Mouse (Mus musculus) T-helper 2 cell (primary cell): Measurements from ENCODE around the gene Mon1b.

Experiments used
- in situ Hi-C: fragments of 300-600 bp; cut with MboI, MseI; formaldehyde crosslinking; loops from one replicate; pipeline ENCODE4 v1.15.1; 2025; ENCODE audit warnings: high pct_unique_total_duplicates

Gene Mon1b

DNA sequence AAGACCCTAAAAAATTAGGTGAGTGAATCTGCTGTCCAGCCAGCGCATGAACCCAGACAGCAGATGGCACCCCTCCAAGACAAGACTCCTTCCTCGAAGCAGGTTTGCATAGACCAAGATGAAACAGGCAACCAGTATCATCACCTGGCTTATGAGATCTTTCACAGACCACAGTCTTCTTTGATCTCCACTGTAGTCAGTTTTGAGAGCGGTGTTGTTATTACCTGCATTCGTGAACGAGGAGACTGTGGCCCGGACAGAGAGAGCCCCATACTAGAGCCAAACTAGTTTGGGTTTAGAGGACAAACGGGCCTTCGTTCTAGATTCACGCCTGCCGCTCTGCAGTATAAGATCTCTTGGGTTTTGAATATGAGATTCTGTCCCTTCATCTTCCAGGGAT is 34.5 kb downstream of the Mon1b start:
- in situ Hi-C loops, result loop anchor here (5.0 to 25.0 kb wide), 2 partner anchors 312 to 1933 kb away; partner anchors contain the start of gene Bcar1

DNA sequence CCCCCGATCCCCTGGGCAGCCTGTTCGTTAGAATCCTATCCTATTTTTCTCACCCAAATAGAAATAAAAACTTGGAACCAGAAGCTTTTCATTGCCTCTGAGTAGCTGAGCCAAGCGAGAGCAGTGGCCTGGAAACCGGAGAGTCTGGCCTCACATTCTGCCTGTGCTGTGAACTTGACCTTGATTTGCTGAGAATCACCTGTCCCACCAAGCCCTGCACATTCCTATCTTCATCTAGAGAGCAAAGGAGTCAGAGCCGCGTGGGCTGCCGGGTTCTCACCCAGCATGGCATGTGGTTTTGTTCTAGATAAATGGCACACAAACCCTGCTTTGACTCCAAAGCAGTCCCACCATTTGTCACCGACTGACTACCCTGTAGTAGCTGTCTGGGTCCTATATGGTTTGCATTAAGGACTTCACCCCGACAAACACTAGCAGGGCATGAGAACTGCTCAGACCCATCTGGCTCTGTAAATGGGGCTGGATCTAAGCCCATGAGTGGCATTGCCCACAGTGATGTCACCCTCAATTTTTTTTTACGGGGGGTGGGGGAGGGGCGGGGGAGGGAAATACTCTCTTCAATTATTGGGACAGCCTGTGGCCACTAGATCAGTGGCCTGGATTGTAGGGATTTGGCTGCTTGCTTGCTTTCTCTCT is 37.3 kb downstream of the Mon1b start:
- in situ Hi-C loops, result loop anchor here (25.0 kb wide), 1 partner anchor 1935 kb away; the partner anchor contains the start of gene Bcar1

DNA sequence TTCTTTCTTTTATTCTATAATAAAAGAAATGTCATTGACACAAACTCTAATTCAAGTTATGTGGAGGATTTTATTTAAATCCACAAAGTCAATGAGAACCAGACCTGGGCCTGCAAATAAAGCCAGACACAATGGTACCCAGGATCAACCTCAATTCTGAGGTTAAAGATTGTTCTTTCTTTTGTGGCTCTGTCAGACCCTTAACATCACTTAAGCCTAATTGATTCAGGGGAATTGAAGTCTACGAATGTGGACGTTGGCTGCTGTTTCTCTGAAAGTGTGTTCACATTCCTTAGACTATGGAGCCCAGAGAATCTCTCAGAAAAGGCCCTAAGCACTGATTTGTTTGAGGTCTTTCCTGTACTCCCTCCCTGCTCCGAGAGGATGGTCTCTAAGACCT is 37.9 kb downstream of the Mon1b start:
- in situ Hi-C loops, result loop anchor here (25.0 kb wide), 1 partner anchor 1936 kb away; the partner anchor contains the start of gene Bcar1

DNA sequence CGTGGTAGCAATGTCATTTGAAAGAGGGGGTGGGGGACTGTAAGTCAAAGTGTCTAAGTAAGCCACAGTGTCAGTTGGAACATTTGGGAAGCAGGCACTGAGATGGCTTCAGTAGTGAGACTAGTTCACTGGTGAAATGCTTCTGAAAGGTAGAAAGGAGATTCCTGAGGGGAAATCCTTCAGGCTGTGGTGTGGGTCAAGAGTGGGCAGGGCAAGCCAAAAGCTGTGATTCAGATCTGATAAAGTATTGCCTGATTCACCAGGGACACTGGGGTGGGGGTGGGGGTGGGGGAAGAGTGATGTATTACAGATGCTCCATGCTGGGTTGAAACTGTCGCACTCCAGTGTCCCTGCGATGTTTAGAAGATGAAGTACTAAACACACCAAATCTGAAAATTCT is 39.2 kb downstream of the Mon1b start:
- in situ Hi-C loops, result loop anchor here (25.0 kb wide), 1 partner anchor 1937 kb away; the partner anchor contains the start of gene Bcar1

DNA sequence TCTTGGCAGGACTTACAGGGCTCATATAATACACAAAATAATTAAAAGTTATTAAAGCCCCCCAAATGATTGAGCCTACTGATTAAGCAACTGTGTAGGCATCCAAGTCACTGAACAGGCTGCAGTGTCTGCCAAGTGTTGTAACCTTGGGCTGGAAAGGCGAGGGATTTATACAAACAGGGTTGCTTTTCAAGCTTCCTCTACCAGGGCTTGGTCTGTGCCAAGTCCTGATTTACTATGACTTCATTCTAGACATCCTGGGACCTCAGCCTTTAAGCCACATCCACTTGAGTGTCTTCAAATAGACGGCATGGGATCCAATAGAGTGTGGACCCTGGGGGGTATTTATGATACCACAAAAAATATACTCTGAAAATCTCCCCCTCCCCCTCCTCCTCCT is 39.9 kb downstream of the Mon1b start:
- in situ Hi-C loops, result no loop called here

DNA sequence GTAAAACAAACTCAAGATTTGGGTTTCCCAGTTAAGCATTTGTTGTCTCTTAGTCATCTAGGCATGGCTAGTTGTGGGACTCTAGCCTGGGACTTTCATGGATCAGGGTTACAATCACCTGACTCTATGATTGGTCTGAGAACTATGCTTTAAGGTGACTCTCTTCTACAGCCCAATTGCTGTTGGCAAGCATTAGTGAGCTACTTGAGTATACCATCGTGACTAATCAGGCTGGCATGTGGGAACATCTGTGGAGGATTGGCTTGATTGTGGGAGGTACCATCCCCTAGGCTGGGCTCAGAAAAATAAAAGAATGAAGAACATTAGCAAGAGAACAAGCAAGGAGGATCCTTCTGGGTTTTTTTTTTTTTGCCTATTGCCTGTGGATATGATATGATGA is 41.4 kb downstream of the Mon1b start:
- in situ Hi-C loops, result no loop called here

DNA sequence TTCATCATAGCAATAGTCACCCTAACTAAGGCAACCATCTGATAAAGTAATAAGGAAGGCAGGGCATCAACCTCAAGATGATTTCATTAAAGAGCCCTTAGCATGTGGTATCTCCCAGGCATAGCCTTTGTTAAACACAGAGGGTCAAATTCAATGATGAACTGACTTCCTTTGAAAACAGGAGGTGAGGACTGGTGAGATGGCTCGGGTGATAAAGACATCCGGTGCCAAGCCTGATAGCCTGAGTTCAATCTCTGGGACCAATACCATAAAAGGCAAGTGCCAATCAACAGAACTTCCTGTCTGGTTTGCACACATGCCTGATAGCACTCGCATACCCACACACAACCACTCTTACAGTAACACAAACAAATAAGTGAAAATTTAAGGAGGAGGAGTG is 44.0 kb downstream of the Mon1b start:
- in situ Hi-C loops, result no loop called here

DNA sequence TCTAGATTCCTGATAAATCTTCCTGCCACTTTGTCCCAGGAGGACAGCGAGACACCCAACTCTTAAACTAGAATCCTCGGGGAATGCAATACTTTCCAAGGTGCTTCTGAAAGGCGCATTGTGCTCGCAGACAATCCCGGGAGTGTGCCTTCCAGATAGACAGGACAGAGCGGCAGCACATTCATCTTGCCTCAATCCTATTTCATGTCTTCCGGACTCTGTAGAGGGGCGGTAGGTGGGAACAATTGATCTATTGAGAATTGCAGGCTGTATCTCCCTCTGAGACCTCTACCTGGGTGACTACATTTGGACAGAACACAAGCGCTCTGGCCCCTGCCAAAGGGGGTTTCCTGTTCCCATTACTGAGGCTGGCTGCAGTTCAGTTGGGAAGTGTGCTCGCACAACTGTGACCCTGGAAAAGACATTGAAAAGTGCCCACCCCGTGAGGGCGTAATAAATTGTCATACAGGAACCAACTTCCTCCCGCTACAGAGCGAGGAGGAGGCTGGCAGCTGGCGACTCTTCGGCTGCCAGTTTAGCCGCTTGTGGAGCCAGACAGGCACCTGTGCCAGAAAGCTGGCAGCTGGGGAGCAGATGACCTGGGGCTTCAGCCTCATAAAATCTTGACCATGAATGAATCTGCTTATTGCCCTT is 52.6 kb downstream of the Mon1b start:
- in situ Hi-C loops, result loop anchor here (10.0 kb wide), 1 partner anchor 1483 kb away; no protein-coding TSS in a partner anchor

DNA sequence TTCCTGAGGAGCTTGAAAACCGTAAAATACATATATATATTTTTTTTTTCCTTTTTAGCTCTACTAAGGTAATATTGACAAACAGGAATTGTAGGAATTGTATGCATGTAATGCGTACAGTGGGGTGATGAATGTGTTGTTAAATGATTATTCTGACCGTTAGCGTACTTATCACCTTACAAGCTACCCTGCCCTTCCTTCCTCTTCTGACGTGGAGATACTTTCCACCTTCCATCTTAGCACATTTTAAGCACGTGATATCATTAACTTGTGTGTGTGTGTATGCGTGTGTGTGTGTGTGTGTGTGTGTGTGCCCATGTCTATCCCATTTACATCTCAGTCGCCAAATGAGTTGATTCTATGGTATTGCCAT is 53.1 kb downstream of the Mon1b start:
- in situ Hi-C loops, result loop anchor here (10.0 kb wide), 1 partner anchor 1484 kb away; no protein-coding TSS in a partner anchor

DNA sequence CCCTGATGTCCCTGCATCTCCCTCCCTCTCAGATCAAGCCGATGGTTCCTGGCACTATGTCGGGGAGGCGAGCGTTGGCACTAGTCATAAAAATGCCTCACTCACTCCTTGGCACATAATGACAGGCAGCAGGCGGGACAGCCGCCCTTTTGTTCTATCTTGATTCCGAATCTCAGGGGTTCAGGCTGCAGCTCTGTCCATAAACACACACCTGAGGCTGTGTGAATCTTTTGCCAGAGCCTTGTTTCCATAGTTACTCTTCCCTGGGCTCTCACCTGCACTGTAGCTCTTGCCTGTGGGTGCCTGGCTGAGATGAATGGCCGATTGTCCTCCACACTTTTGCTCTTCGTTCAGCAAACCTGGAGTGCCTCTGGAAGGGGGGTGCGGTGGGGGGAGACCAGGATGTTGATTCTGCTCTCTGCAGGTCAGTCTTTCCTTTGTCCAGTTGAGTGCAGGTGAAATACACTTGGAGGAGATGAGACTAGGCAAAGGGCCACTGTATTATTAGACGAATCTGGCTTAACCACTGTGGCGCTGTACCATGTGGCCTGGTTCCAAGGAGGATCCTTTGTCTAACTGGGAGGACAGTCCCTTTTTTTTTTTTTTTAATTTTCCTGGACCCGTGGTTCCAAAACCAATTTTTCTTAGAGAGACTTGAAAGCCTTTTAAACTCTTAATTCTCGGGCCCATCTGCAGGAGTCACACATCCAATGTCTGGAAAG is 56.4 kb downstream of the Mon1b start:
- in situ Hi-C loops, result no loop called here
